Mouse (Mus musculus) stomach, postnatal 0 days (tissue): Measurements from ENCODE around the gene Krt20.

ENCODE experiments used
- CTCF ChIP-seq: IDR thresholded peaks from 2 replicates; pipeline ENCODE4 v1.5.1; 2016; ENCODE audit warnings: antibody characterized with exemption, low read depth, mild to moderate bottlenecking, moderate library complexity
- EP300 ChIP-seq: optimal IDR thresholded peaks from 2 replicates; pipeline ENCODE3; 2016; ENCODE audit warnings: antibody characterized with exemption

DNA sequence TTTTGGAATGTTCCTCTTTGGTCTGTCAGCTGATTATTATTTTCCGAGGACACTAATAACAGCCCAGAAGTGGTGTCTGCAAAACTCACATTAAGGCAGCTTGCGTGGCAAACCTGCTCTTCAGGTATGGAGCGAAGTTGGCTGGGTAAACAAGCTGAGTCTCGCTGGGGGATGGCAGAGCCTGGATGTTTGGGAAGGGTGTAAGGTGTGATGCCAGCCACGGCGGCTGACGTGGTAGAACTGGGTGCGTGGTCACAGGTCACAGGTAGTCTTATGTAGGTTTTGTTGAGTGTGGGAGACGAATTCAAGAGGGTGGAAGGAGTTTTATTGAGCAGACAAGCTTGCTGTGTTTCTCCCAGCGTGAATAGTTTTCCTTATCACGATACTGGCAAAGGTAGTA lies 30.6 kb upstream of the Krt20 start:
- TF ChIP-seq CTCF (no peak), EP300 (no peak)
